Mouse (Mus musculus): ENCODE measurements around the gene Hoxd9.

Hoxd9 gene

DNA sequence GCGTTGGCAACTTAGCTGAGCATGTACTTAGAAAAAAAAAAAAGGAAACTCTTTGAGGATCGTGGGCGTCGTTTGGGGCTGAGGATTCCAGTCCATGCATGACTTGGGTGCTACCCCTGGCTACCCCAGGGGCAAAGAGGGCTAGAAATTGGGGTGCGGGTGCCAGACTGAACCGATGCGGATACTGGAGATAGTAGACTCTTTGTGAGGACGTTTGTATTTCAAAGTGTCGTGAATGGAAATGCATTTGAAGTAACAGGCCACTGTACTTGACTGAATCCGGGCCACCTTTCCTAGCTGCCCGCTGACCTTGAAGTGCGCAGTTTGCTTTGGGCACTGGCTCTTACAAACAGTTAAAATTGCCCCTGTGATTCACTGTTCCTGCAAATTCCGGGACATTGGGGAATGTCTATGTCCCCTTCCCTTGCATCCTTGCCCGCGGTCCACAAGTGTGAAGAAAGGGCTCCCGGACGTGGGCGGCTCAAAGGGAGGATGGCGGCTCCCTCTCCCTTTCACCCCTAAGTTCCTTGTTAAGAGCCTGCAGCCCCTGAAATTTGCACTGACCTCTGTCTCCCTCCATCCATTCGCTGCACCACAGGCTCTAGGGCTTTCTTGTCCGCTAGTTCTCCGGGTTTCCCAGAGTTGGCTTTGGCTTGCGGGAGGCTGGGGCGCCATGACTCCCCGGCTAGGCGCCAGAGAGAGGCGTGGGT lies 10.4 kb upstream of the Hoxd9 start:
- H3K36me3 ChIP-seq (ENCODE audit: control insufficient read depth, insufficient read depth, low read length, poor library complexity, severe bottlenecking): no peaks in the 10 kb centered on the region
- no peak for DNase-seq (ENCODE audit: low read depth, low spot score)

GRCm38 (mm10) chr2:74687698-74688555 lies 9.6 kb upstream of the Hoxd9 start:
- Histone ChIP-seq H3K27me3 (ENCODE audit: control insufficient read depth, insufficient read depth, low read length, poor library complexity, severe bottlenecking) (peaks cover 3% of the 10 kb centered on the region), H3K36me3 (ENCODE audit: control insufficient read depth, insufficient read depth, low read length, poor library complexity, severe bottlenecking) (no peaks in the 10 kb centered on the region)
- no peak for DNase-seq (ENCODE audit: low read depth, low spot score)

More for the DNA sequence above, 10.4 kb upstream of the Hoxd9 start:
- peaks cover 6% of the 10 kb centered on the region for H3K27me3 ChIP-seq (ENCODE audit: control insufficient read depth, insufficient read depth, low read length, poor library complexity, severe bottlenecking)

GRCm38 (mm10) chr2:74688795-74689573 lies 8.5 kb upstream of the Hoxd9 start:
- Histone ChIP-seq H3K36me3 (ENCODE audit: control insufficient read depth, insufficient read depth, low read length, poor library complexity, severe bottlenecking) (no peaks in the 10 kb centered on the region), H3K27me3 (ENCODE audit: control insufficient read depth, insufficient read depth, low read length, poor library complexity, severe bottlenecking) (peaks cover 2% of the 10 kb centered on the region; the same call in 1 of the 2 replicates)
- no peak for DNase-seq (ENCODE audit: low read depth, low spot score)

- no peak for DNase-seq (ENCODE audit: low read depth, low spot score)
- Histone ChIP-seq H3K27me3 (ENCODE audit: control insufficient read depth, insufficient read depth, low read length, poor library complexity, severe bottlenecking) (peaks cover 2% of the 10 kb centered on the region; the same call in 1 of the 2 replicates), H3K36me3 (ENCODE audit: control insufficient read depth, insufficient read depth, low read length, poor library complexity, severe bottlenecking) (no peaks in the 10 kb centered on the region)
Observed at GRCm38 (mm10) chr2:74689574-74690337, 7.8 kb upstream of the Hoxd9 start.

GRCm38 (mm10) chr2:74690338-74690716 lies 7.2 kb upstream of the Hoxd9 start:
- no peak for DNase-seq (ENCODE audit: low read depth, low spot score)
- Histone ChIP-seq H3K36me3 (ENCODE audit: control insufficient read depth, insufficient read depth, low read length, poor library complexity, severe bottlenecking) (no peaks in the 10 kb centered on the region), H3K27me3 (ENCODE audit: control insufficient read depth, insufficient read depth, low read length, poor library complexity, severe bottlenecking) (peaks cover 2% of the 10 kb centered on the region; the same call in 1 of the 2 replicates)

GRCm38 (mm10) chr2:74691022-74691951 lies 6.2 kb upstream of the Hoxd9 start, which contains the start of gene Hoxd10:
Gene Hoxd10, plus strand, starts transcription at chr2:74691924.
- Histone ChIP-seq H3K36me3 (ENCODE audit: control insufficient read depth, insufficient read depth, low read length, poor library complexity, severe bottlenecking) (no peaks in the 10 kb centered on the region), H3K27me3 (ENCODE audit: control insufficient read depth, insufficient read depth, low read length, poor library complexity, severe bottlenecking) (peaks cover 2% of the 10 kb centered on the region; the same call in 1 of the 2 replicates)
- DNase-seq (ENCODE audit: low read depth, low spot score): no peak

DNA sequence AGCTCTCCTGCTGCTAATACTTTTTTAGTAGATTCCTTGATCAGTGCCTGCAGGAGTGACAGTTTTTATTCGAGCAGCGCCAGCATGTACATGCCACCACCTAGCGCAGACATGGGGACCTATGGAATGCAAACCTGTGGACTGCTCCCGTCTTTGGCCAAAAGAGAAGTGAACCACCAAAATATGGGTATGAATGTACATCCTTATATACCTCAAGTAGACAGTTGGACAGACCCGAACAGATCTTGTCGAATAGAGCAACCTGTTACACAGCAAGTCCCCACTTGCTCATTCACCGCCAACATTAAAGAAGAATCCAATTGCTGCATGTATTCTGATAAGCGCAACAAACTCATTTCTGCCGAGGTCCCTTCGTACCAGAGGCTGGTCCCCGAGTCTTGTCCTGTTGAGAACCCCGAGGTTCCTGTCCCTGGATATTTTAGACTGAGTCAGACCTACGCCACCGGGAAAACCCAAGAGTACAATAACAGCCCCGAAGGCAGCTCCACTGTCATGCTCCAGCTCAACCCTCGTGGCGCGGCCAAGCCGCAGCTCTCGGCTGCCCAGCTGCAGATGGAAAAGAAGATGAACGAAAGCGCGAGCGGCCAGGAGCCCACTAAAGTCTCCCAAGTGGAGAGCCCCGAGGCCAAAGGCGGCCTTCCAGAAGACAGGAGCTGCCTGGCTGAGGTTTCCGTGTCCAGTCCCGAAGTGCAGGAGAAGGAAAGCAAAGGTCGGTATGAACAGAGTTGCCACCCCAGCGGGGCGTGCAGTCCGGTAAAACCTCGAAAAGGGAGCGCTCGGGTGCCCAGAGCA lies 5.3 kb upstream of the Hoxd9 start:
- Histone ChIP-seq H3K27me3 (ENCODE audit: control insufficient read depth, insufficient read depth, low read length, poor library complexity, severe bottlenecking) (peaks cover 2% of the 10 kb centered on the region; the same call in 1 of the 2 replicates), H3K36me3 (ENCODE audit: control insufficient read depth, insufficient read depth, low read length, poor library complexity, severe bottlenecking) (no peaks in the 10 kb centered on the region)
- DNase-seq (ENCODE audit: low read depth, low spot score): no peak

DNA sequence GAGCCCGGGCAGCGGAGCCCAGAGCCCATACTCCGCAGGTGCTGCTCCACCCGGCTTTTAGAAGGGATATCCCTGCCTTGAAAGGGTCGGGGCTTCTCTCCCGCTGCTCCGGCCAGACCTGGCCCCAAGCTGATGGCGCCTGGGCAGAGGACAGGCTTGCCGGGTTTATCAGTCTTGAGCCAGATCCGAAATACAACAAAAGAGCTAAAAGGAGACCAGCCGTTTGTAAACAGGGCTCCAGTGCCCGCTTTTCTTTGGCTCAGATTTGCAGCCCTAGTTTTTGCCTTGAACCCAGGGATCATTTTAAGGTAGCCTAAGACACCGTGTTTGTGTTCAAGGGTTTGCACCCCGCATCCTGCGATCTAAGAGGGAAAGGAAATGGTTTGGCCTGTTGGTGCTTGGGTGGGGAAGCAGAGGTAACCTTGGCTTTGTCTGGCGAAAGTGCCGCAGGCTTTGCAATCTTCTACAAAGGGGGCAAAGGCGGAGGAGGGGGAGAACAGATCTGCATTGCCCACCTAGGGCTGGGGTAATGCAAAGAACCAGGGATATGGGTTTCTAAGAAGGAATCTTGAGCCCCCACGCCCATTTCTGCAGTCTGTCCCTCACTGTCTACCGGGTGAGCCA lies 4.6 kb upstream of the Hoxd9 start:
- DNase-seq (ENCODE audit: low read depth, low spot score): no peak
- peaks cover 2% of the 10 kb centered on the region; the same call in 1 of the 2 replicates for H3K27me3 ChIP-seq (ENCODE audit: control insufficient read depth, insufficient read depth, low read length, poor library complexity, severe bottlenecking)
- H3K36me3 ChIP-seq (ENCODE audit: control insufficient read depth, insufficient read depth, low read length, poor library complexity, severe bottlenecking): no peaks in the 10 kb centered on the region

DNA sequence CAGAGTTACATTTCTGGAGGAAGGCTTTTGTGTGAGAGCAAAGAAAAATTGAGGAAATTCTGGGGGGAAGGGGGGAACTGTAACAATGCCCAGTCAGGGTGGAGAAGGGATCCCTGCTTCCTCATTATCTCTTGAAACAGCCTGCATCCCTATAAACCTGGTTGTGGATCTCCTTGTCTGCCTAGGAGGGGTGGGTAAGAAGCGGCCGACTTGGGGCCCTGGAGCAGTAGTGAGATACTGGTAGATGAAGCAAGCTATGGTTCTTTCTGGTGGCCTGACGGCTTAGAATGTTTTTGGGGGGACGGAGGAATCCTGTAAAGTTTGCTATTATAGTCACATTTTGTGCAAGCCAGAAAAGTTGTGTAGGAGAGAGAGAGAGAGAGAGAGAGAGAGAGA lies 4.1 kb upstream of the Hoxd9 start:
- H3K36me3 ChIP-seq (ENCODE audit: control insufficient read depth, insufficient read depth, low read length, poor library complexity, severe bottlenecking): no peaks in the 10 kb centered on the region
- no peak for DNase-seq (ENCODE audit: low read depth, low spot score)

DNA sequence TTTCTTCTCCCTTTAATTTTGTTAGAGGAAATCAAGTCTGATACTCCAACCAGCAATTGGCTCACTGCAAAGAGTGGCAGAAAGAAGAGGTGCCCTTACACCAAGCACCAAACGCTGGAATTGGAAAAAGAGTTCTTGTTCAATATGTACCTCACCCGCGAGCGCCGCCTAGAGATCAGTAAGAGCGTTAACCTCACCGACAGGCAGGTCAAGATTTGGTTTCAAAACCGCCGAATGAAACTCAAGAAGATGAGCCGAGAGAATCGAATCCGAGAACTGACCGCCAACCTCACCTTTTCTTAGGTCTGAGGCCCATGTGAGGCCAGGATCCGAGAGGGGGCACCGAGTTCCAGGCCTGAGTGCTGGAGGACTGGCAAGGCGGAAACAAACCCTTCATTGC lies 3.5 kb upstream of the Hoxd9 start:
- Histone ChIP-seq H3K36me3 (ENCODE audit: control insufficient read depth, insufficient read depth, low read length, poor library complexity, severe bottlenecking) (no peaks in the 10 kb centered on the region), H3K27me3 (ENCODE audit: control insufficient read depth, insufficient read depth, low read length, poor library complexity, severe bottlenecking) (no peaks in the 10 kb centered on the region; the same call in 1 of the 2 replicates)
- no peak for DNase-seq (ENCODE audit: low read depth, low spot score)

More for the DNA sequence above, 4.1 kb upstream of the Hoxd9 start:
- H3K27me3 ChIP-seq (ENCODE audit: control insufficient read depth, insufficient read depth, low read length, poor library complexity, severe bottlenecking): no peaks in the 10 kb centered on the region; the same call in 1 of the 2 replicates

DNA sequence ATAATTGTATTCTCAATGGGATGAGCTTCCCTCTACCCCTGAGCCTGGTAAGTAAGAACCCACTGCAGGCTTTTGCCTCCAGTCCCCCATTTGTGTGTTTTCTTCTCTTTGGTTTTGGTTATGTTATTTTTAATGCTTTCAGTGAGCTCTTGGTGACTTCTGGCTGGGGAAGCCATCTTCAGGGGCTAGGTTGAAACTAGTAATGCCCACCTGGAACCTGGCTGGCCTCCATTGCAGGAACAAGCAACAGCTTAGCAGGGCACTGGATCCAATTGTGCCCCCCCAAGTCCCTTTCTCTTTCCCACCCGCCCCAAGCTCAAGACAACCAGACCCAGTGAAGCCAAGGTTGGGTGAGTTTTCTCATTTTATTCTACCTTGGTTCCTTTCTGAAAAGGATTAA lies 2.1 kb upstream of the Hoxd9 start:
- no peaks in the 10 kb centered on the region; the same call in none of the 2 replicates for H3K27me3 ChIP-seq (ENCODE audit: control insufficient read depth, insufficient read depth, low read length, poor library complexity, severe bottlenecking)
- H3K36me3 ChIP-seq (ENCODE audit: control insufficient read depth, insufficient read depth, low read length, poor library complexity, severe bottlenecking): no peaks in the 10 kb centered on the region
- no peak for DNase-seq (ENCODE audit: low read depth, low spot score)

- no peak for DNase-seq (ENCODE audit: low read depth, low spot score)
- Histone ChIP-seq H3K27me3 (ENCODE audit: control insufficient read depth, insufficient read depth, low read length, poor library complexity, severe bottlenecking) (no peaks in the 10 kb centered on the region; the same call in none of the 2 replicates), H3K36me3 (ENCODE audit: control insufficient read depth, insufficient read depth, low read length, poor library complexity, severe bottlenecking) (no peaks in the 10 kb centered on the region)
Observed at GRCm38 (mm10) chr2:74695813-74696430, 1.6 kb upstream of the Hoxd9 start.
